Mouse (Mus musculus) midbrain, postnatal 0 days (tissue): ENCODE data around the gene Phlpp1. TPM values are rescaled to one million over a fixed set of nuclear protein-coding genes. Genes with fewer than 3 reads are reported as not detected.
A peak's percentile ranks its signal among the peaks of the same experiment; 100 is the strongest.

Experiments
- ATAC-seq: fragments of 200-750 bp; cut with Nextera tagmentation; 2 replicates; pipeline ENCODE4 v1.8.0; 2017; ENCODE audit warnings: moderate number of reproducible peaks, mild to moderate bottlenecking, moderate TSS enrichment, moderate library complexity; ENCODE audit not compliant: low FRiP score
- DNase-seq: peaks from one replicate; pipeline ENCODE4 v3.0.0-alpha.2; 2015; ENCODE audit warnings: low spot score
- H3K27ac ChIP-seq: fragments of 300-500 bp; sonication (generic); 2 replicates; pipeline ENCODE4 v1.5.1; 2014; ENCODE audit warnings: low read depth, mild to moderate bottlenecking, low read length, mixed read lengths
- H3K27me3 ChIP-seq: fragments of 300-500 bp; sonication (generic); 2 replicates; pipeline ENCODE4 v1.6.1; 2014; ENCODE audit warnings: low read length, control low read depth, mixed read lengths; ENCODE audit not compliant: insufficient read depth
- H3K36me3 ChIP-seq: fragments of 300-500 bp; sonication (generic); 2 replicates; pipeline ENCODE4 v1.6.1; 2014; ENCODE audit warnings: low read length, control low read depth, mixed read lengths; ENCODE audit not compliant: insufficient read depth
- H3K4me1 ChIP-seq: fragments of 300-500 bp; sonication (generic); 2 replicates; pipeline ENCODE4 v1.6.1; 2014; ENCODE audit warnings: mild to moderate bottlenecking, control low read depth, antibody characterized with exemption, low read length, mixed read lengths; ENCODE audit not compliant: insufficient read depth
- H3K4me2 ChIP-seq: fragments of 300-500 bp; sonication (generic); 2 replicates; pipeline ENCODE4 v1.6.1; 2014; ENCODE audit warnings: low read depth, mild to moderate bottlenecking, low read length, mixed read lengths; ENCODE audit not compliant: poor library complexity, severe bottlenecking
- H3K4me3 ChIP-seq: fragments of 300-500 bp; sonication (generic); 2 replicates; pipeline ENCODE4 v1.5.1; 2014; ENCODE audit warnings: low read depth, mild to moderate bottlenecking, low read length, moderate library complexity
- H3K9ac ChIP-seq: fragments of 300-500 bp; sonication (generic); replicated peaks from 2 replicates; pipeline ENCODE4 v1.6.1; 2014; ENCODE audit warnings: mild to moderate bottlenecking, low read length, moderate library complexity, mixed read lengths; ENCODE audit not compliant: poor library complexity, severe bottlenecking
- H3K9me3 ChIP-seq: fragments of 300-500 bp; sonication (generic); 2 replicates; pipeline ENCODE4 v1.6.1; 2016; ENCODE audit warnings: low read length, control low read depth
- CTCF ChIP-seq: IDR thresholded peaks from 2 replicates; pipeline ENCODE4 v1.5.1; 2016; ENCODE audit warnings: antibody characterized with exemption, mild to moderate bottlenecking
- WGBS: fragments of 180-500 bp; shearing (Covaris S2); extraction: QIAGEN DNeasy Blood & Tissue Kit; methylation state at CpG from one replicate; pipeline ENCODE4 v1.1.7; 2014; 5-methylcytosine and 5-hydroxymethylcytosine counted together
- polyA plus RNA-seq: library from polyadenylated mRNA; unstranded; fragments of >200 nt; fragmentation: Nextera tagmentation; extraction: Ambion mirVana; gene quantifications from 2 replicates; pipeline ENCODE4 v1.2.1, GENCODE M21; 2015
- total RNA-seq: library from RNA; depleted of rRNA; stranded (reverse); fragments of >200 nt; gene quantifications from 2 replicates; pipeline ENCODE4 v1.2.3, GENCODE M21; 2014

Gene Phlpp1
- total and polyA plus RNA-seq, 2 experiments from 2014 or later: 5.3 to 34.0 TPM

GRCm38 (mm10) chr1:106176791-106177190 lies 5.2 kb downstream of the Phlpp1 start:
- 29% methylated on average over 1 of the region's 1 CpGs for WGBS
- Histone ChIP-seq H3K4me2 (peak overlapping the region; percentile 45), H3K36me3 (no peaks in the 10 kb centered on the region), H3K9ac (no peak overlapping the region), H3K4me1 (peaks cover 3% of the 10 kb centered on the region; the same call in 1 of the 2 replicates), H3K27me3 (no peaks in the 10 kb centered on the region), H3K27ac (no peak overlapping the region), H3K4me3 (peak overlapping the region; percentile 9; the same call in 1 of the 2 replicates), H3K9me3 (no peaks in the 10 kb centered on the region)
- DNase-seq (no peak), ATAC-seq (no peak)
- no peak for TF ChIP-seq CTCF

GRCm38 (mm10) chr1:106177868-106178790 lies 6.6 kb downstream of the Phlpp1 start:
- no peak for TF ChIP-seq CTCF
- H3K4me1 ChIP-seq: peaks cover 3% of the 10 kb centered on the region; the same call in 1 of the 2 replicates
- H3K9ac ChIP-seq: no peak overlapping the region
- DNase-seq (no peak), ATAC-seq (no peak)
- WGBS: 64% methylated on average over 8 of the region's 8 CpGs
- H3K27ac ChIP-seq: no peak overlapping the region
- no peaks in the 10 kb centered on the region for H3K27me3 ChIP-seq
- H3K4me2 ChIP-seq: no peak overlapping the region
- no peaks in the 10 kb centered on the region for H3K9me3 ChIP-seq
- no peaks in the 10 kb centered on the region for H3K36me3 ChIP-seq
- H3K4me3 ChIP-seq: no peak overlapping the region

GRCm38 (mm10) chr1:106183701-106184100 lies 12.1 kb downstream of the Phlpp1 start:
- DNase-seq (no peak), ATAC-seq (no peak)
- Histone ChIP-seq H3K4me1 (no peaks in the 10 kb centered on the region), H3K27me3 (no peaks in the 10 kb centered on the region), H3K4me3 (no peak overlapping the region), H3K27ac (no peak overlapping the region), H3K9ac (no peak overlapping the region), H3K4me2 (no peak overlapping the region), H3K36me3 (no peaks in the 10 kb centered on the region), H3K9me3 (no peaks in the 10 kb centered on the region)
- WGBS: 83% methylated on average over 2 of the region's 2 CpGs
- no peak for TF ChIP-seq CTCF

DNA sequence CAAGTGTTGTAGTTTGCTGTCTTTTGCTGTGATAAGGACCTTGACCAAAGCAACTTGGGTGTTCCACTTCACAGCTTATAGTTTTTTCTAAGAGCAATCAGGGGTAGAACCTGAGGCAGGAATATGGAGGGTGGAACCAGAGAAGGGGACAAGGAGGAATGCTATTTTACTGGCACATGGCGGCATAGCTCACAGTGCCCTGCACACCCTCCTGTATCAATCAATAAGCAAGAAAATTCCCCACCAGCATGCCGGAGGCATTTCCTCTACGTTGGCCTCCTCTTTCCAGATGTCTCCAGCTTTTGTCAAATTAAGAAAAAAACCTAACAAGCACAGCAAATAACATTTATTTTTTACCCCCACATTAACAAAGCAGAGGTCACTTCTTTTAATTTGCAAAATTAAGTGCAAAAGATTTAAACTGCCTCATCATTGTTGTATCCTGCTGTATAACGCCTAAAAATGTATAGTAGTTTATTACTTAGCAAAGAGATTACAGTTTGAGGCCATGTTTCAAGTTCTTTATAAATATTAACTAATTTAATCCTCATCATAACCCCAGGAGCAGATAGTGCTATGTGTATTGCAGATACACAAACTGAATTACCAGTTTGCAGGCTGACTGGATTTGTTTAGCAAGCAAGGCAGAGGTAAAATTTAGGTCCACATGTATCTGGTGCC lies 13.4 kb downstream of the Phlpp1 start:
- DNase-seq (no peak), ATAC-seq (no peak)
- no peaks in the 10 kb centered on the region for H3K36me3 ChIP-seq
- 70% methylated on average over 4 of the region's 4 CpGs for WGBS
- H3K27ac ChIP-seq: no peak overlapping the region
- H3K27me3 ChIP-seq: no peaks in the 10 kb centered on the region
- no peak overlapping the region for H3K4me3 ChIP-seq
- H3K9ac ChIP-seq: no peak overlapping the region
- no peaks in the 10 kb centered on the region for H3K9me3 ChIP-seq
- no peaks in the 10 kb centered on the region for H3K4me1 ChIP-seq
- H3K4me2 ChIP-seq: no peak overlapping the region
- no peak for TF ChIP-seq CTCF

- Histone ChIP-seq H3K4me2 (no peak overlapping the region), H3K4me1 (no peaks in the 10 kb centered on the region), H3K9ac (no peak overlapping the region), H3K27me3 (no peaks in the 10 kb centered on the region), H3K9me3 (no peaks in the 10 kb centered on the region), H3K36me3 (no peaks in the 10 kb centered on the region), H3K4me3 (no peak overlapping the region), H3K27ac (no peak overlapping the region)
- WGBS: 59% methylated on average over 2 of the region's 2 CpGs
- TF ChIP-seq CTCF: no peak
- DNase-seq (no peak), ATAC-seq (no peak)
These were observed 13.9 kb downstream of the Phlpp1 start for GRCm38 (mm10) chr1:106185461-106185924.

DNA sequence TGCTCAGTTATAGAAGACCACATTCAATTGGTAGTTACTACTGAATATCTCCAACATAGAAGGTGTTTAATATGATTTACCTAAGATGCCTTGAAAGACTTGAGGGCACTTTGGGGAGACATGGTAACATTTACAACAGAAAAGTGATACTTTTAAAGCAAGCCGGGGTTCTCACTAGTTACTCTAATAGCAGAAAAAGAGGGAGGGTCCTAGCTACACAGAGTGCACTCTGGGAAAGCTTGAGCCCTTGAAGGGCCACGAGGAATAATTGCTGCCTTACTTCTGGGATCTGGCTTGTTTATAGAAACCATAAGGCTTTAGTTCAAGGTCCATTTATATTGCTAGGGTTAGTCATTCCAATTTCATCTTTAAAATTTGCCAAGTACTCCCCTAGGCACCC lies 14.5 kb downstream of the Phlpp1 start:
- H3K36me3 ChIP-seq: no peaks in the 10 kb centered on the region
- TF ChIP-seq CTCF: no peak
- H3K27ac ChIP-seq: no peak overlapping the region

More for the DNA sequence above, 14.5 kb downstream of the Phlpp1 start:
- DNase-seq (no peak), ATAC-seq (no peak)
- Histone ChIP-seq H3K4me3 (no peak overlapping the region), H3K4me2 (no peak overlapping the region), H3K9me3 (no peaks in the 10 kb centered on the region), H3K4me1 (no peaks in the 10 kb centered on the region), H3K27me3 (no peaks in the 10 kb centered on the region), H3K9ac (no peak overlapping the region)
- 52% methylated on average over 2 of the region's 2 CpGs for WGBS
